Mouse (Mus musculus) kidney, postnatal 0 days (tissue): Measurements from ENCODE around the gene Fiz1. TPM values are rescaled to one million over a fixed set of nuclear protein-coding genes. Genes with fewer than 3 reads are reported as not detected.
"Not testable (repeated sequence)": the region's sequence is repeated elsewhere in the genome, so short reads cannot be mapped to it uniquely, and the experiment has no call there.

Source experiments
- ATAC-seq: fragments of 200-750 bp; cut with Nextera tagmentation; replicated peaks from 2 replicates; pipeline ENCODE4 v1.8.0; 2017; ENCODE audit warnings: low read depth, moderate number of reproducible peaks, moderate TSS enrichment, moderate library complexity; ENCODE audit not compliant: low FRiP score
- DNase-seq: peaks from one replicate; pipeline ENCODE4 v3.0.0-alpha.2; 2016; ENCODE audit warnings: low spot score
- H3K27ac ChIP-seq: fragments of 300-500 bp; sonication (generic); 2 replicates; pipeline ENCODE4 v1.5.1; 2014; ENCODE audit warnings: mild to moderate bottlenecking
- H3K27me3 ChIP-seq: fragments of 300-500 bp; sonication (generic); 2 replicates; pipeline ENCODE4 v1.6.1; 2014; ENCODE audit warnings: low read length, mixed read lengths; ENCODE audit not compliant: insufficient read depth
- H3K36me3 ChIP-seq: fragments of 300-500 bp; sonication (generic); 2 replicates; pipeline ENCODE4 v1.6.1; 2014; ENCODE audit warnings: low read length, mixed read lengths; ENCODE audit not compliant: insufficient read depth
- H3K4me1 ChIP-seq: fragments of 300-500 bp; sonication (generic); replicated peaks from 2 replicates; pipeline ENCODE4 v1.6.1; 2014; ENCODE audit warnings: antibody characterized with exemption, low read length, mixed read lengths; ENCODE audit not compliant: insufficient read depth
- H3K4me2 ChIP-seq: fragments of 300-500 bp; sonication (generic); 2 replicates; pipeline ENCODE4 v1.6.1; 2014; ENCODE audit warnings: mild to moderate bottlenecking, low read length, moderate library complexity, mixed read lengths
- H3K4me3 ChIP-seq: fragments of 300-500 bp; sonication (generic); replicated peaks from 2 replicates; pipeline ENCODE4 v1.5.1; 2014; ENCODE audit warnings: low read depth, low read length
- H3K9ac ChIP-seq: fragments of 300-500 bp; sonication (generic); 2 replicates; pipeline ENCODE4 v1.6.1; 2014; ENCODE audit warnings: low read depth, low read length
- H3K9me3 ChIP-seq: fragments of 300-500 bp; sonication (generic); replicated peaks from 2 replicates; pipeline ENCODE4 v1.6.1; 2016; ENCODE audit warnings: low read length, inconsistent platforms, mixed read lengths
- CTCF ChIP-seq: IDR thresholded peaks from 2 replicates; pipeline ENCODE4 v1.5.1; 2016; ENCODE audit warnings: antibody characterized with exemption, low read depth, mild to moderate bottlenecking, moderate library complexity
- WGBS: fragments of 180-500 bp; shearing (Covaris S2); extraction: QIAGEN DNeasy Blood & Tissue Kit; methylation state at CpG from one replicate; pipeline ENCODE4 v1.1.7; 2014; 5-methylcytosine and 5-hydroxymethylcytosine counted together
- polyA plus RNA-seq: library from polyadenylated mRNA; unstranded; fragments of >200 nt; fragmentation: Nextera tagmentation; extraction: Ambion mirVana; gene quantifications from 2 replicates; pipeline ENCODE4 v1.2.1, GENCODE M21; 2015

The Fiz1 gene
- polyA plus RNA-seq, 1 experiment from 2014 or later = 31.8 TPM

GRCm38 (mm10) chr7:5016057-5016456 is 1.6 kb upstream of the Fiz1 start:
- peak overlapping the region; percentile 99 for H3K27ac ChIP-seq
- no peak for TF ChIP-seq CTCF
- 0 out of 2 replicates have a peak, but pooled peaks cover 9% of the 10 kb centered on the region for H3K4me1 ChIP-seq
- DNase-seq = no peak
- 48% methylated on average over 3 of the region's 3 CpGs for WGBS
- ATAC-seq = no peak
- H3K9me3 ChIP-seq = no peaks in the 10 kb centered on the region
- no peaks in the 10 kb centered on the region for H3K27me3 ChIP-seq
- H3K36me3 ChIP-seq = peaks cover 16% of the 10 kb centered on the region
- peak overlapping the region; percentile 65 for H3K4me2 ChIP-seq
- H3K4me3 ChIP-seq = peak overlapping the region; percentile 76
- peak overlapping the region; percentile 65; the same call in 1 of the 2 replicates for H3K9ac ChIP-seq

DNA sequence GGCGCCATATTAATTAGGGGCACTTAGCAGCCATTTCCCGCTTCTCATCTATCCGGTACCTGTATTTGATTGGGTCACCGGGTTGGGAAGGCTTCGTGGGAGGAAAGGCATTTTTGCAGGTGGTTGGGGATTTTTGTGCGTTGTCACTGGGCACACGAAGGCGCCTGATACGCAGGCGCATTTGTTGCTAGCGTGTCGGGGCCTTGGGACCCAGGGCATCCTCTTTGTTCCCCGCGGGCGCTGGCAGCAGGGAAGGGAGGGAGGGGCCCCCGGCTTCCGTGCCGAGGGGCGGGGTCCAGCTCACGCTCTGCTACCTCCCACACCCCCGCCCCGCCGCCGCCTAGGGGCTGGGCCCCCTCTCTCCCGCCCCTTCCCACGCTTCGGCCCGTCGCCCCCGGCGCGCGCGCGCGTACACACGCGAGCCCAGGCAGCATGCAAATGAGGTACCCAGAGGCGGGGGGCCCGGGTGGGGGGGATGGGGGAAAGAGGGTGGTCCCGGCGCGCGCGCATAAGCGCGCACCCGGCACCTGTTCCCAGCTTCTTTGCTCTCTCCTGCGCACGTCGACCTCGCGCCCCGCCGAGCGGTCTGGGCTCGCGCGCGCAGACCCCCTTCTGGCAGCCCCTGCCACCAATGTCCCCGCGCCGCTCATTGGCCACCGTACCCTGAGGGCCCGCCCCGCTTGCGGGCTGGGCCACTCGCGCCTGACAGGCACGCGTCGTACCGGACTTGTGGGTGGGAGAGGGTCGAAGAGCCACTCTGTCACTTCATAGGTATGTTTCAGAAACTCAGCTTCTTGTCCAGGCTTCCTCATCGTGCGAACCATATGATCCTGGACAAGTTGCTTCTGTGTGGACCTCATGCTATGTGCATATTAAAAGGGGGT is 863 bp upstream of the Fiz1 start, which contains the start of gene Gm44973:
Gene Gm44973, plus strand, starts transcription at position 379 of the 884 bp plus-strand sequence.
- 0 out of 2 replicates have a peak, but pooled peaks cover 9% of the 10 kb centered on the region for H3K4me1 ChIP-seq

DNA sequence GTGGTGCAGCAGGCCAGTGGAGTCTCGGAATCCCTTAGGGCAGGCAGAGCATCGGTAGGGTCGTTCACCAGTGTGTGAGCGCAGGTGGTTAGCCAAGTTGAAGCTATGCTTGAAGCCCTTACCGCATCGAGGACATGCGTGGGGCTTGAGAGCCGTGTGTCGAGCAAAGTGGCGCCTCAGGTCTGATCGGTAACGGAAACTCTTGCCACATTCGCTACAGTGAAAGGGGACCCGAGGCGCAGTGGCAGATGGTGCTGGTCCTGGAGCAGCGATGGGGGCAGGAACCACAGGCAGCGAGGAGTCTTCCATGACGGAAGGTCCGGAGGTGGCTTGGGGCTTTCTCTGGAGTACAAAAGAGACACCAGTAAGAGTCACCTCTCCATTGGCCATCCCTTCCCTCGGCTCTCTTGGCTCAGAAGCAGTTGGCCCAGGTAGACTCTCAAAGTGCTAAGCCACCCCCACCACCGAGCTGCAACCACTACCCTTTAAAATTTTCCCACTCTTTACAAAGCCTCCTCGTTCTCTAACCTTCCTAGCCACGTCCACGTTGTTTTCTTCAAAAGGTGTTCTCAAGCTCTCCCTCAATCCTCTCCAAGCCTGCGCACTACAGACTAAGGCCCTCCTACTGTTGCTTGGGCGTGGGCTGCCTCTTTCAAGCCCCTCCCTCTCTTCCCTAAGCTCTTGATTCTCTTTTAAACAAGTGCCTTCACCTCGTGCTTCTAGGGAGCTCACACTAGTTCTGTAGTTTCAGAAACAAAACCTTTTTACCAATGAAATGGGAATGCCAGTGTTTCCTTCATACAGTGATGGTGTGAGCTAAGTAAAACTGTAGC is 1.6 kb downstream of the Fiz1 start:
- Histone ChIP-seq H3K4me3 (no peak overlapping the region), H3K9me3 (no peaks in the 10 kb centered on the region), H3K9ac (no peak overlapping the region), H3K27me3 (no peaks in the 10 kb centered on the region), H3K4me2 (no peak overlapping the region), H3K36me3 (peaks cover 48% of the 10 kb centered on the region), H3K27ac (no peak overlapping the region), H3K4me1 (0 out of 2 replicates have a peak, but pooled peaks cover 4% of the 10 kb centered on the region)
- DNase-seq (no peak), ATAC-seq (no peak)
- no peak for TF ChIP-seq CTCF
- 91% methylated on average over 27 of the region's 27 CpGs for WGBS

More for the DNA sequence above, 863 bp upstream of the Fiz1 start, which contains the start of gene Gm44973:
- DNase-seq = peak; percentile 97
- peak within 1 kb of the TSS; percentile 99 for H3K27ac ChIP-seq
- WGBS = under 1% methylated on average over 44 of the region's 76 CpGs
- H3K9me3 ChIP-seq = no peaks in the 10 kb centered on the region
- H3K36me3 ChIP-seq = peaks cover 23% of the 10 kb centered on the region
- peak within 1 kb of the TSS; percentile 78 for H3K9ac ChIP-seq
- peak; percentile 80 for ATAC-seq
- 0 out of 2 replicates have a peak, but pooled peaks have one; percentile 10 for TF ChIP-seq CTCF
- H3K4me3 ChIP-seq = peak within 1 kb of the TSS; percentile 76
- no peaks in the 10 kb centered on the region for H3K27me3 ChIP-seq
- peak within 1 kb of the TSS; percentile 65 for H3K4me2 ChIP-seq

DNA sequence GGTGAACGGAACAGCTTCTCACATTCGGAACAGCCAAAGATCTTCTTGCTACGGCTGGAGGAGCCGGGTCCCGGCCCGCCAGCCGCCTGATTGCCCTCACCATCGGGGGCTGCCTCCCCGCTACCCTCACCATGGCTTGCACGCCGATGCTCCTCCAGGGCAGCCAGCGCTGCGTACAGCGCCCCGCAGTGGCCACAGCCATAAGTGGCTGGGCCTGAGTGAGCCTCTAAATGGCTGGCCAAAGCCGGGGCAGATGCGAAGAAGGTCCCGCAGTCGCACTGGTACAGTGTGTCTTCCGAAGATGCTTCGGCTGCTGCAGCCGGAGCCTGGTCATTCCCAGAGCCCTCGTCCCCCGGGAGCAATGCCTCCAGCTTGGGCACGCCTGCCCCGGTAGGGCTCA is 6.3 kb downstream of the Fiz1 start:
- Histone ChIP-seq H3K4me2 (no peak overlapping the region), H3K27me3 (no peaks in the 10 kb centered on the region), H3K27ac (no peak overlapping the region), H3K9me3 (no peaks in the 10 kb centered on the region), H3K36me3 (peaks cover 57% of the 10 kb centered on the region), H3K4me3 (no peak overlapping the region), H3K9ac (no peak overlapping the region), H3K4me1 (no peaks in the 10 kb centered on the region)
- no peak for TF ChIP-seq CTCF
- 95% methylated on average over 26 of the region's 26 CpGs for WGBS
- ATAC-seq (no peak), DNase-seq (no peak)

DNA sequence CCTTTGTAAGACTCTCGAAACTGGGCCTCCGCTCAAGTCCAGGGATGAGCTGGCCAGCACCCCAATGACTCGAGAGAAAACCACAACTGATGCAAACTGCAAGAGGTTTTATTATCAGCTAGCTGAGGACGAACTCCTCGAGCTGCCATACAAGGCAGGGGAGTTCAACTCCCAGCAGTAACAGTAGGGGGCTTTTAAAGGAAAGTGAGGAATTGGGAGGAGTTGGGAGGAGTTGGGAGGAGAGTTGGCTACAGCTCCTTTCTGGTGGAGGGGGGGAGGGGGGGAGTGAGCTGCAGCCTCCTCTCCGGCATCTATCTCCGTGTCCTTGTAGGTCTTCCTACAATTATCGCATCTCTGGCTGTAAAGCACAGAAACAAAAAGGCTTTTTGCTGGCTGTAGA is 11.6 kb downstream of the Fiz1 start:
- DNase-seq, H3K27me3 ChIP-seq, H3K9ac ChIP-seq, H3K36me3 ChIP-seq, H3K9me3 ChIP-seq, H3K4me2 ChIP-seq, H3K27ac ChIP-seq, H3K4me1 ChIP-seq, H3K4me3 ChIP-seq, ATAC-seq: not testable (repeated sequence)
- 71% methylated on average over 8 of the region's 8 CpGs for WGBS

DNA sequence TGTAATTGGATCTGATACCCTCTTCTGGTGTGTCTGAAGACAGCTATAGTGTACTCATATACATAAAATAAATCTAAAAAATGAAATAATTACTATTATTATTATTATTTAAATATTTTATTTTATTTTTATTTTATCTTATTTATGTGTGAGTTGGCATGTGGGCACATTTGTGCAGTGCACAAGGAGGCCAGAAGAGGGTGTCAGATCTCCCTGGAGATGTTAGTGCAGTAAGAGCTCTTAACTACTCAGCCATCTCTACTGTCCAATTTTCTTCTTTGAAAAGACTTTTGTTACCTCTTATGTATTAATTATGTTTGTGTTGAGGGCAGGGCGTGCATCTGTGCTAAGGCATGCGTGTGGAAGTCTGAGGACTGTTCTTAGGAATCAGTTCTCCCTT is 14.6 kb downstream of the Fiz1 start:
- TF ChIP-seq CTCF = peak; percentile 47; the same call in 1 of the 2 replicates
- Histone ChIP-seq H3K9ac (no peak overlapping the region), H3K36me3 (no peaks in the 10 kb centered on the region), H3K27me3 (no peaks in the 10 kb centered on the region), H3K4me2 (no peak overlapping the region), H3K9me3 (no peaks in the 10 kb centered on the region), H3K27ac (no peak overlapping the region), H3K4me1 (peaks cover 5% of the 10 kb centered on the region), H3K4me3 (no peak overlapping the region)
- no peak for ATAC-seq
- WGBS = 72% methylated on average over 2 of the region's 2 CpGs
- DNase-seq = peak; percentile 17
